Mouse (Mus musculus): ENCODE measurements around the gene Srd5a1. TPM values are rescaled to one million over a fixed set of nuclear protein-coding genes. Genes with fewer than 3 reads are reported as not detected.

Gene Srd5a1
- polyA plus RNA-seq, 1 experiment from 2014 or later, result 31.7 TPM

- Histone ChIP-seq H3K4me3 (ENCODE audit: low read depth, low read length) (no peak overlapping the region), H3K27me3 (replicated peaks; ENCODE audit: control insufficient read depth, insufficient read depth, low read length) (no peaks in the 10 kb centered on the region), H3K9ac (ENCODE audit: low read length) (no peak overlapping the region), H3K27ac (ENCODE audit: low read depth, low read length) (no peak overlapping the region), H3K4me2 (ENCODE audit: low read length) (no peak overlapping the region), H3K9me3 (replicated peaks; ENCODE audit: control insufficient read depth, low read length) (no peaks in the 10 kb centered on the region), H3K36me3 (ENCODE audit: control insufficient read depth, insufficient read depth, low read length) (no peaks in the 10 kb centered on the region), H3K4me1 (ENCODE audit: control insufficient read depth, insufficient read depth, low read length) (no peaks in the 10 kb centered on the region)
- ATAC-seq (no peak), DNase-seq (ENCODE audit: low spot score) (no peak)
- WGBS, result 86% methylated on average over 8 of the region's 8 CpGs
Measured at GRCm38 (mm10) chr13:69593453-69593852, 17.8 kb downstream of the Srd5a1 start.

GRCm38 (mm10) chr13:69592226-69592625 is 19.0 kb downstream of the Srd5a1 start:
- DNase-seq (ENCODE audit: low spot score) (no peak), ATAC-seq (no peak)
- Histone ChIP-seq H3K9ac (ENCODE audit: low read length) (no peak overlapping the region), H3K4me1 (ENCODE audit: control insufficient read depth, insufficient read depth, low read length) (no peaks in the 10 kb centered on the region), H3K9me3 (replicated peaks; ENCODE audit: control insufficient read depth, low read length) (no peaks in the 10 kb centered on the region), H3K4me2 (ENCODE audit: low read length) (no peak overlapping the region), H3K27me3 (replicated peaks; ENCODE audit: control insufficient read depth, insufficient read depth, low read length) (no peaks in the 10 kb centered on the region), H3K36me3 (ENCODE audit: control insufficient read depth, insufficient read depth, low read length) (no peaks in the 10 kb centered on the region), H3K4me3 (ENCODE audit: low read depth, low read length) (no peak overlapping the region), H3K27ac (ENCODE audit: low read depth, low read length) (no peak overlapping the region)
- 89% methylated on average over 8 of the region's 8 CpGs for WGBS

- 91% methylated on average over 5 of the region's 5 CpGs for WGBS
Measured at GRCm38 (mm10) chr13:69591338-69591737, 19.9 kb downstream of the Srd5a1 start.

GRCm38 (mm10) chr13:69588263-69588662 is 23.0 kb downstream of the Srd5a1 start:
- H3K27ac ChIP-seq (ENCODE audit: low read depth, low read length), result no peak overlapping the region
- DNase-seq (ENCODE audit: low spot score), result no peak
- H3K9ac ChIP-seq (ENCODE audit: low read length), result no peak overlapping the region
- no peaks in the 10 kb centered on the region for H3K27me3 ChIP-seq (replicated peaks; ENCODE audit: control insufficient read depth, insufficient read depth, low read length)
- 85% methylated on average over 6 of the region's 6 CpGs for WGBS
- ATAC-seq, result no peak
- no peak overlapping the region for H3K4me2 ChIP-seq (ENCODE audit: low read length)
- H3K36me3 ChIP-seq (ENCODE audit: control insufficient read depth, insufficient read depth, low read length), result no peaks in the 10 kb centered on the region
- no peak overlapping the region for H3K4me3 ChIP-seq (ENCODE audit: low read depth, low read length)
- no peaks in the 10 kb centered on the region for H3K9me3 ChIP-seq (replicated peaks; ENCODE audit: control insufficient read depth, low read length)
- no peaks in the 10 kb centered on the region for H3K4me1 ChIP-seq (ENCODE audit: control insufficient read depth, insufficient read depth, low read length)

More at GRCm38 (mm10) chr13:69591338-69591737, 19.9 kb downstream of the Srd5a1 start:
- DNase-seq (ENCODE audit: low spot score) (no peak), ATAC-seq (no peak)
- no peaks in the 10 kb centered on the region for H3K27me3 ChIP-seq (replicated peaks; ENCODE audit: control insufficient read depth, insufficient read depth, low read length)
- no peaks in the 10 kb centered on the region for H3K36me3 ChIP-seq (ENCODE audit: control insufficient read depth, insufficient read depth, low read length)
- no peak overlapping the region for H3K9ac ChIP-seq (ENCODE audit: low read length)
- no peak overlapping the region for H3K4me2 ChIP-seq (ENCODE audit: low read length)
- no peaks in the 10 kb centered on the region for H3K9me3 ChIP-seq (replicated peaks; ENCODE audit: control insufficient read depth, low read length)
- H3K4me3 ChIP-seq (ENCODE audit: low read depth, low read length), result no peak overlapping the region
- H3K4me1 ChIP-seq (ENCODE audit: control insufficient read depth, insufficient read depth, low read length), result no peaks in the 10 kb centered on the region
- H3K27ac ChIP-seq (ENCODE audit: low read depth, low read length), result no peak overlapping the region

GRCm38 (mm10) chr13:69587849-69588248 is 23.4 kb downstream of the Srd5a1 start:
- ATAC-seq (no peak), DNase-seq (ENCODE audit: low spot score) (no peak)
- Histone ChIP-seq H3K4me2 (ENCODE audit: low read length) (no peak overlapping the region), H3K27ac (ENCODE audit: low read depth, low read length) (no peak overlapping the region), H3K36me3 (ENCODE audit: control insufficient read depth, insufficient read depth, low read length) (no peaks in the 10 kb centered on the region), H3K9me3 (replicated peaks; ENCODE audit: control insufficient read depth, low read length) (no peaks in the 10 kb centered on the region), H3K4me1 (ENCODE audit: control insufficient read depth, insufficient read depth, low read length) (no peaks in the 10 kb centered on the region), H3K4me3 (ENCODE audit: low read depth, low read length) (no peak overlapping the region), H3K9ac (ENCODE audit: low read length) (no peak overlapping the region), H3K27me3 (replicated peaks; ENCODE audit: control insufficient read depth, insufficient read depth, low read length) (no peaks in the 10 kb centered on the region)
- 86% methylated on average over 3 of the region's 3 CpGs for WGBS

- no peak overlapping the region for H3K4me2 ChIP-seq (ENCODE audit: low read length)
- ATAC-seq (no peak), DNase-seq (ENCODE audit: low spot score) (no peak)
- H3K27me3 ChIP-seq (replicated peaks; ENCODE audit: control insufficient read depth, insufficient read depth, low read length), result no peaks in the 10 kb centered on the region
- H3K4me1 ChIP-seq (ENCODE audit: control insufficient read depth, insufficient read depth, low read length), result no peaks in the 10 kb centered on the region
- WGBS, result 56% methylated on average over 10 of the region's 10 CpGs
- no peaks in the 10 kb centered on the region for H3K9me3 ChIP-seq (replicated peaks; ENCODE audit: control insufficient read depth, low read length)
- no peaks in the 10 kb centered on the region for H3K36me3 ChIP-seq (ENCODE audit: control insufficient read depth, insufficient read depth, low read length)
- H3K9ac ChIP-seq (ENCODE audit: low read length), result no peak overlapping the region
- no peak overlapping the region for H3K27ac ChIP-seq (ENCODE audit: low read depth, low read length)
- no peak overlapping the region for H3K4me3 ChIP-seq (ENCODE audit: low read depth, low read length)
Measured at GRCm38 (mm10) chr13:69586337-69586736, 24.9 kb downstream of the Srd5a1 start.

GRCm38 (mm10) chr13:69585828-69586227 is 25.4 kb downstream of the Srd5a1 start:
- no peak overlapping the region for H3K27ac ChIP-seq (ENCODE audit: low read depth, low read length)
- H3K4me1 ChIP-seq (ENCODE audit: control insufficient read depth, insufficient read depth, low read length), result no peaks in the 10 kb centered on the region
- WGBS, result 68% methylated on average over 6 of the region's 6 CpGs
- no peak overlapping the region for H3K9ac ChIP-seq (ENCODE audit: low read length)
- no peak overlapping the region for H3K4me3 ChIP-seq (ENCODE audit: low read depth, low read length)
- no peaks in the 10 kb centered on the region for H3K36me3 ChIP-seq (ENCODE audit: control insufficient read depth, insufficient read depth, low read length)
- DNase-seq (ENCODE audit: low spot score), result no peak
- H3K27me3 ChIP-seq (replicated peaks; ENCODE audit: control insufficient read depth, insufficient read depth, low read length), result no peaks in the 10 kb centered on the region
- ATAC-seq, result no peak
- H3K4me2 ChIP-seq (ENCODE audit: low read length), result no peak overlapping the region
- no peaks in the 10 kb centered on the region for H3K9me3 ChIP-seq (replicated peaks; ENCODE audit: control insufficient read depth, low read length)

GRCm38 (mm10) chr13:69583591-69583990 is 27.7 kb downstream of the Srd5a1 start:
- Histone ChIP-seq H3K9me3 (replicated peaks; ENCODE audit: control insufficient read depth, low read length) (no peaks in the 10 kb centered on the region), H3K36me3 (ENCODE audit: control insufficient read depth, insufficient read depth, low read length) (no peaks in the 10 kb centered on the region), H3K4me3 (ENCODE audit: low read depth, low read length) (no peak overlapping the region), H3K27ac (ENCODE audit: low read depth, low read length) (no peak overlapping the region), H3K4me2 (ENCODE audit: low read length) (no peak overlapping the region), H3K4me1 (ENCODE audit: control insufficient read depth, insufficient read depth, low read length) (no peaks in the 10 kb centered on the region), H3K27me3 (replicated peaks; ENCODE audit: control insufficient read depth, insufficient read depth, low read length) (no peaks in the 10 kb centered on the region), H3K9ac (ENCODE audit: low read length) (no peak overlapping the region)
- DNase-seq (ENCODE audit: low spot score) (no peak), ATAC-seq (no peak)
- WGBS, result 93% methylated on average over 6 of the region's 6 CpGs

- Histone ChIP-seq H3K36me3 (ENCODE audit: control insufficient read depth, insufficient read depth, low read length) (no peaks in the 10 kb centered on the region), H3K27me3 (replicated peaks; ENCODE audit: control insufficient read depth, insufficient read depth, low read length) (no peaks in the 10 kb centered on the region), H3K9ac (ENCODE audit: low read length) (no peak overlapping the region), H3K4me1 (ENCODE audit: control insufficient read depth, insufficient read depth, low read length) (no peaks in the 10 kb centered on the region), H3K4me2 (ENCODE audit: low read length) (no peak overlapping the region), H3K9me3 (replicated peaks; ENCODE audit: control insufficient read depth, low read length) (no peaks in the 10 kb centered on the region), H3K4me3 (ENCODE audit: low read depth, low read length) (no peak overlapping the region), H3K27ac (ENCODE audit: low read depth, low read length) (no peak overlapping the region)
- DNase-seq (ENCODE audit: low spot score), result no peak
- ATAC-seq, result no peak
- WGBS, result 94% methylated on average over 6 of the region's 6 CpGs
Measured at GRCm38 (mm10) chr13:69582411-69582810, 28.8 kb downstream of the Srd5a1 start.

Data from forebrain, embryonic 14.5 days (tissue).